Mouse (Mus musculus) right cerebral cortex, postnatal 10 days (tissue): Measurements from ENCODE around the gene Card9.

Source experiments
- DNase-seq, 2 experiments: peaks; one replicate each; pipeline ENCODE4 v3.0.0; 2021; ENCODE audit warnings: low spot score in 2 of 2

Card9 gene

DNA sequence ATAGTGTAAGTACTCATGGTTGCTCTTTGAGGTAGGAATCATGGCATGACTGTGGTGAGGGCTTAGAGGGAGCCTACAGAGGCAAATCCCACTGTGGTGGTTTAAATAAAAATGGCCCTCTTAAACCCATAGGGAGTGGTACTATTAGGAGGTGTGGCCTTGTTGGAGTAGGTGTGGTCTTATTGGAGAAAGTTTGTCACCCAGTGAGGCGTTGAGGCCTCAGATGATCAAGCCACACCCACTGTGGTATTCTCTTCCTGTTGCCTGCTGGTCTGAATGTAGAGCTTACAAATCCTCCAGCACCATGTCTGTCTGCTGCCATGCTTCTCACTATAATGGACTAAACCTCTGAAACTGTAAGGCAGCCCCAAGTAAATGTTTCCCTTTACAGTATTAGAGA lies 56.0 kb downstream of the Card9 start:
- DNase-seq, result no peak
